Mouse (Mus musculus) kidney, embryonic 14.5 days (tissue): ENCODE data around the gene Irf8. TPM values are rescaled to one million over a fixed set of nuclear protein-coding genes. Genes with fewer than 3 reads are reported as not detected.
A peak's percentile ranks its signal among the peaks of the same experiment; 100 is the strongest.
"Not testable (repeated sequence)": the region's sequence is repeated elsewhere in the genome, so short reads cannot be mapped to it uniquely, and the experiment has no call there.

Experiments used
- ATAC-seq: fragments of 200-750 bp; cut with Nextera tagmentation; 2 replicates; pipeline ENCODE4 v1.8.0; 2017; ENCODE audit warnings: moderate number of reproducible peaks, mild to moderate bottlenecking, moderate TSS enrichment, moderate library complexity; ENCODE audit not compliant: low FRiP score, low TSS enrichment
- H3K27ac ChIP-seq: fragments of 300-500 bp; sonication (generic); 2 replicates; pipeline ENCODE4 v1.5.1; 2014; ENCODE audit warnings: low read depth, mild to moderate bottlenecking, low read length, moderate library complexity, mixed read lengths
- H3K27me3 ChIP-seq: fragments of 300-500 bp; sonication (generic); 2 replicates; pipeline ENCODE4 v1.6.1; 2014; ENCODE audit warnings: mild to moderate bottlenecking, low read length; ENCODE audit not compliant: control insufficient read depth, insufficient read depth
- H3K36me3 ChIP-seq: fragments of 300-500 bp; sonication (generic); 2 replicates; pipeline ENCODE4 v1.6.1; 2014; ENCODE audit warnings: low read length, mixed read lengths; ENCODE audit not compliant: control insufficient read depth, insufficient read depth
- H3K4me1 ChIP-seq: fragments of 300-500 bp; sonication (generic); 2 replicates; pipeline ENCODE4 v1.6.1; 2014; ENCODE audit warnings: low read length, mixed read lengths; ENCODE audit not compliant: control insufficient read depth, insufficient read depth
- H3K4me2 ChIP-seq: fragments of 300-500 bp; sonication (generic); replicated peaks from 2 replicates; pipeline ENCODE4 v1.6.1; 2014; ENCODE audit warnings: low read depth, mild to moderate bottlenecking, low read length
- H3K4me3 ChIP-seq: fragments of 300-500 bp; sonication (generic); 2 replicates; pipeline ENCODE4 v1.5.1; 2014; ENCODE audit warnings: mild to moderate bottlenecking, low read length
- H3K9ac ChIP-seq: fragments of 300-500 bp; sonication (generic); 2 replicates; pipeline ENCODE4 v1.6.1; 2014; ENCODE audit warnings: low read depth, mild to moderate bottlenecking, low read length, moderate library complexity
- H3K9me3 ChIP-seq: fragments of 300-500 bp; sonication (generic); 2 replicates; pipeline ENCODE4 v1.6.1; 2016; ENCODE audit warnings: low read length; ENCODE audit not compliant: control insufficient read depth
- WGBS: fragments of 180-500 bp; shearing (Covaris S2); extraction: QIAGEN DNeasy Blood & Tissue Kit; methylation state at CpG from one replicate; pipeline ENCODE4 v1.1.7; 2014; 5-methylcytosine and 5-hydroxymethylcytosine counted together
- polyA plus RNA-seq: library from polyadenylated mRNA; unstranded; fragments of >200 nt; fragmentation: Nextera tagmentation; extraction: Ambion mirVana; gene quantifications from 2 replicates; pipeline ENCODE4 v1.2.1, GENCODE M21; 2014

Gene Irf8
- polyA plus RNA-seq, 1 experiment from 2014 or later, result 5.6 TPM

DNA sequence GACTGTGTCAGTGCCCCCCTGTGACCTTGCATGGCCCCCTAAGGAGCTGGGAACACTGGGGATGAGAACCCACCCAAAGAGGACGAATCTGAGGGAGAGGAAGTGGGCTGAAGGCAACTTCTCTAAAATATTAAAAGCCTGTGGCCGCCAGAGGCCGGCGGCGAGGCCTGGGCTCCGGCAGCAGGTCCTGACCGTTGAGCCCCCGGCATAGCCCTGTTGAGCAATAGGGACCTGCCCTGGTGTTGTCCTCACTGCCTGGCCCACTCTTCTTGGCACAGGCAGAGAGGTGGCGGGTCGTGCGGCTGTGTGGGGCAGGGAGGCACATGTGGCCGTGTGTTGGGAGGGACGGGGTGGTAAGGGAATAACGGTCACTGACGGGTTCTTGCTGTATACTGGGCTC, 56.6 kb downstream of the Irf8 start:
- Histone ChIP-seq H3K27me3 (no peaks in the 10 kb centered on the region), H3K4me1 (no peaks in the 10 kb centered on the region), H3K9ac (no peak overlapping the region), H3K4me2 (no peak overlapping the region), H3K27ac (no peak overlapping the region), H3K4me3 (no peak overlapping the region), H3K36me3 (no peaks in the 10 kb centered on the region), H3K9me3 (no peaks in the 10 kb centered on the region)
- 90% methylated on average over 15 of the region's 15 CpGs for WGBS
- ATAC-seq, result no peak

GRCm38 (mm10) chr8:120795944-120796635, 59.9 kb downstream of the Irf8 start:
- ATAC-seq, result peak; percentile 81
- WGBS, result 50% methylated on average over 9 of the region's 9 CpGs
- H3K4me2 ChIP-seq, result no peak overlapping the region

DNA sequence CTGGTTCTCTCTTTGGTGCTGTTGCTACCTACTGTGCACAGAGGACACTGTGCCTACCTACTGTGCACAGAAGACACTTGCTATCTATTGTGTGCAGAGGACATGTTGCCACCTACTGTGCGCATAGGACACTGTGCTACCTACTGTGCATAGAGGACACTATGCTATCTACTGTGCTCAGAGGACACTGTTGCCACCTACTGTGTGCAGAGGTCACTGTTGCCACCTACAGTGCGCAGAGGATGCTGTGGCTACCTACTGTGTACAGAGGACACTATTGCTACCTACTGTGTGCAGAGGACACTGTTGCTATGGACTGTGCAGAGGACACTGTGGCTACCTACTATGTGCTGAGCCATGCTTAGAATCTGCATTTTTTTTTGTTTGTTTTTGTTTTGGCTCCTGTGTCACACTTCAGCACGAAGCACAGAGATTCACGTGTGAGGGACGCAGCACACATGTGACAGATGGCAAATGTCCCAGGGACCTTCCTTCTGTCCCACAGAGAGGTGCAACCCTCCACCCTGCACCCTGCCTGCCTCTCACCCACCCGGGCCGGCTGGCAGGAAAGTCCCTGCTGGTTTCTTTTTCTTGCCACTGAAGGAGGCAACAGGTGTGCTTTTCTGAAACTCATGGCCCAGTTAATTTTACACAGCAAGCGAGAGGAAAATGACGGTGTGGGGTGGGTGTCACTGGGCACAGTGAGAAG, 61.0 kb downstream of the Irf8 start:
- no peak overlapping the region for H3K9ac ChIP-seq
- no peaks in the 10 kb centered on the region for H3K4me1 ChIP-seq
- WGBS, result 84% methylated on average over 9 of the region's 9 CpGs
- H3K27me3 ChIP-seq, result peaks cover 10% of the 10 kb centered on the region
- H3K4me2 ChIP-seq, result no peak overlapping the region
- ATAC-seq, result no peak
- H3K27ac ChIP-seq, result no peak overlapping the region
- H3K4me3 ChIP-seq, result no peak overlapping the region
- no peaks in the 10 kb centered on the region for H3K36me3 ChIP-seq
- H3K9me3 ChIP-seq, result no peaks in the 10 kb centered on the region

More at GRCm38 (mm10) chr8:120795944-120796635, 59.9 kb downstream of the Irf8 start:
- H3K27ac ChIP-seq, result no peak overlapping the region
- H3K4me1 ChIP-seq, result no peaks in the 10 kb centered on the region
- H3K27me3 ChIP-seq, result peaks cover 5% of the 10 kb centered on the region
- H3K9me3 ChIP-seq, result no peaks in the 10 kb centered on the region
- H3K36me3 ChIP-seq, result no peaks in the 10 kb centered on the region
- H3K4me3 ChIP-seq, result no peak overlapping the region
- H3K9ac ChIP-seq, result no peak overlapping the region

- WGBS, result 7% methylated on average over 17 of the region's 17 CpGs
Observed at GRCm38 (mm10) chr8:120800308-120800865, 64.2 kb downstream of the Irf8 start.

GRCm38 (mm10) chr8:120803661-120804375, 67.7 kb downstream of the Irf8 start:
- WGBS, result 61% methylated on average over 6 of the region's 6 CpGs
- H3K27ac ChIP-seq, H3K36me3 ChIP-seq, ATAC-seq, H3K4me3 ChIP-seq, H3K9me3 ChIP-seq, H3K9ac ChIP-seq, H3K4me2 ChIP-seq, H3K4me1 ChIP-seq: not testable (repeated sequence)
- H3K27me3 ChIP-seq, result peaks cover 19% of the 10 kb centered on the region

More at GRCm38 (mm10) chr8:120800308-120800865, 64.2 kb downstream of the Irf8 start:
- no peaks in the 10 kb centered on the region for H3K9me3 ChIP-seq
- H3K9ac ChIP-seq, result no peak overlapping the region
- no peak for ATAC-seq
- no peaks in the 10 kb centered on the region for H3K36me3 ChIP-seq
- peaks cover 6% of the 10 kb centered on the region; the same call in 1 of the 2 replicates for H3K4me1 ChIP-seq
- no peak overlapping the region for H3K4me3 ChIP-seq
- peak overlapping the region; percentile 18 for H3K4me2 ChIP-seq
- H3K27ac ChIP-seq, result no peak overlapping the region
- H3K27me3 ChIP-seq, result peaks cover 10% of the 10 kb centered on the region

DNA sequence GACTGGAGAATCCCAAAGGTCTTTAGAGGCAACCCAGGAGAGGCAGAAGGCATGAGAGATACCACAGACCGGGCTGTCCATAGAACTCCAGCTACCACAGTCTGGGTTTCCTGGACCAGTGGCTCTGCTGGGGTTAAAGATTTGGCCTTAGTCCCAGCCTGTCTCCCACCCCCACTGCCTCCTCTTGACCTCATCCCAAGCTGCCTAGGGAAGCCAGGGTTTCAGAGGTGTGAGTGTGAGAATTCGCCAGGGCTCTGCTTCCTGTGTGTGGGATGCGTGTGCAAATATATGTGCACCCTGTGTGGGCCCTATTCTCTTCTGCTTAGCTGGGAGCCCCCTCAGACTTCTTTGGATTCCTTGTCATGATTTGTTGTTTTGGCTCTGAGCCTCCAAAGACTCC, 68.6 kb downstream of the Irf8 start:
- no peak overlapping the region for H3K27ac ChIP-seq
- no peak overlapping the region for H3K4me2 ChIP-seq
- H3K9me3 ChIP-seq, result no peaks in the 10 kb centered on the region
- peaks cover 10% of the 10 kb centered on the region; the same call in 1 of the 2 replicates for H3K4me1 ChIP-seq
- no peak overlapping the region for H3K4me3 ChIP-seq
- peaks cover 19% of the 10 kb centered on the region for H3K27me3 ChIP-seq
- 48% methylated on average over 3 of the region's 3 CpGs for WGBS
- H3K36me3 ChIP-seq, result no peaks in the 10 kb centered on the region
- no peak overlapping the region for H3K9ac ChIP-seq
- no peak for ATAC-seq

Other genes with a start within 250 kb of the Irf8 start
- 118 and 145 TPM in 2 replicates for gene Gins2, start 147.1 kb upstream of the Irf8 start, polyA plus RNA-seq
- gene 1190005I06Rik, start 88.7 kb upstream of the Irf8 start, polyA plus RNA-seq, result 2.0 and 2.6 TPM in 2 replicates
- 3.6 and 3.7 TPM in 2 replicates for gene Gm27021, start 68.3 kb upstream of the Irf8 start, polyA plus RNA-seq
- gene Cox4i1, start 68.1 kb upstream of the Irf8 start, polyA plus RNA-seq, result 968 and 1,059 TPM in 2 replicates
- gene Emc8, start 67.8 kb upstream of the Irf8 start, polyA plus RNA-seq, result 297 and 328 TPM in 2 replicates